Mouse (Mus musculus): ENCODE measurements around the gene Bid. TPM values are rescaled to one million over a fixed set of nuclear protein-coding genes. Genes with fewer than 3 reads are reported as not detected.

Bid gene
- polyA plus RNA-seq, 2 experiments: 16.2 to 25.6 TPM

GRCm38 (mm10) chr6:120941575-120941974 lies 24.9 kb upstream of the Bid start:
- Histone ChIP-seq H3K27ac (no peak overlapping the region), H3K36me3 (replicated peaks; ENCODE audit: control insufficient read depth, insufficient read depth, low read depth) (no peaks in the 10 kb centered on the region), H3K4me1 (replicated peaks; ENCODE audit: control insufficient read depth in 2 of 2, insufficient read depth in 2 of 2, low read length in 1 of 2) (peaks cover 0 to 5% of the 10 kb centered on the region in 2 experiments; a peak in 3 of 4 replicates), H3K9ac (replicated peaks) (no peak overlapping the region), H3K4me2 (ENCODE audit: low read depth) (no peak overlapping the region), H3K9me3 (ENCODE audit: control insufficient read depth, low read length) (no peaks in the 10 kb centered on the region), H3K4me3 (ENCODE audit: insufficient read depth in 1 of 2, low read depth in 2 of 2, low read length in 2 of 2) (no peak overlapping the region), H3K27me3 (ENCODE audit: control insufficient read depth, insufficient read depth, low read length) (no peaks in the 10 kb centered on the region)
- 88% methylated on average over 13 of the region's 13 CpGs for WGBS (ENCODE audit: insufficient replicate concordance)
- ATAC-seq (ENCODE audit: insufficient read depth) (no peak), DNase-seq (ENCODE audit: low read depth in 3 of 3, low spot score in 3 of 3) (no peak)
- TF ChIP-seq EP300 (IDR thresholded peaks at IDR 0.05; ENCODE audit: low read depth) (no peak), CTCF (IDR thresholded peaks at IDR 0.05; ENCODE audit: low read depth) (no peak)

- Histone ChIP-seq H3K27ac (no peak overlapping the region), H3K9ac (replicated peaks) (no peak overlapping the region), H3K9me3 (ENCODE audit: control insufficient read depth, low read length) (no peaks in the 10 kb centered on the region), H3K4me2 (ENCODE audit: low read depth) (no peak overlapping the region), H3K4me3 (ENCODE audit: insufficient read depth in 1 of 2, low read depth in 2 of 2, low read length in 2 of 2) (no peak overlapping the region), H3K4me1 (replicated peaks; ENCODE audit: control insufficient read depth in 2 of 2, insufficient read depth in 2 of 2, low read length in 1 of 2) (peaks cover 0 to 5% of the 10 kb centered on the region in 2 experiments; a peak in 3 of 4 replicates), H3K36me3 (replicated peaks; ENCODE audit: control insufficient read depth, insufficient read depth, low read depth) (no peaks in the 10 kb centered on the region), H3K27me3 (ENCODE audit: control insufficient read depth, insufficient read depth, low read length) (no peaks in the 10 kb centered on the region)
- ATAC-seq (ENCODE audit: insufficient read depth) (no peak), DNase-seq (ENCODE audit: low read depth in 3 of 3, low spot score in 3 of 3) (no peak)
- WGBS (ENCODE audit: insufficient replicate concordance): 85% methylated on average over 7 of the region's 7 CpGs
- TF ChIP-seq CTCF (IDR thresholded peaks at IDR 0.05; ENCODE audit: low read depth): no peak
- no peak for TF ChIP-seq EP300 (IDR thresholded peaks at IDR 0.05; ENCODE audit: low read depth)
These were observed 24.4 kb upstream of the Bid start for GRCm38 (mm10) chr6:120941084-120941481.

- no peak for ATAC-seq (ENCODE audit: insufficient read depth)
- H3K9me3 ChIP-seq (ENCODE audit: control insufficient read depth, low read length): no peaks in the 10 kb centered on the region
- WGBS (ENCODE audit: insufficient replicate concordance): 81% methylated on average over 7 of the region's 7 CpGs
These were observed 23.9 kb upstream of the Bid start for GRCm38 (mm10) chr6:120940446-120941083.

GRCm38 (mm10) chr6:120939783-120940182 lies 23.1 kb upstream of the Bid start:
- peaks cover 0 to 5% of the 10 kb centered on the region in 2 experiments; a peak in 3 of 4 replicates for H3K4me1 ChIP-seq (replicated peaks; ENCODE audit: control insufficient read depth in 2 of 2, insufficient read depth in 2 of 2, low read length in 1 of 2)
- H3K9me3 ChIP-seq (ENCODE audit: control insufficient read depth, low read length): no peaks in the 10 kb centered on the region
- H3K4me3 ChIP-seq (ENCODE audit: insufficient read depth in 1 of 2, low read depth in 2 of 2, low read length in 2 of 2): no peak overlapping the region
- no peaks in the 10 kb centered on the region for H3K27me3 ChIP-seq (ENCODE audit: control insufficient read depth, insufficient read depth, low read length)
- H3K9ac ChIP-seq (replicated peaks): no peak overlapping the region
- ATAC-seq (ENCODE audit: insufficient read depth) (no peak), DNase-seq (ENCODE audit: low read depth in 3 of 3, low spot score in 3 of 3) (no peak)
- no peaks in the 10 kb centered on the region; the same call in 1 of the 2 replicates for H3K36me3 ChIP-seq (replicated peaks; ENCODE audit: control insufficient read depth, insufficient read depth, low read depth)
- H3K27ac ChIP-seq: no peak overlapping the region
- H3K4me2 ChIP-seq (ENCODE audit: low read depth): no peak overlapping the region
- TF ChIP-seq CTCF (IDR thresholded peaks at IDR 0.05; ENCODE audit: low read depth): no peak
- no peak for TF ChIP-seq EP300 (IDR thresholded peaks at IDR 0.05; ENCODE audit: low read depth)
- WGBS (ENCODE audit: insufficient replicate concordance): 87% methylated on average over 3 of the region's 3 CpGs

More at GRCm38 (mm10) chr6:120940446-120941083, 23.9 kb upstream of the Bid start:
- Histone ChIP-seq H3K27ac (no peak overlapping the region), H3K4me1 (replicated peaks; ENCODE audit: control insufficient read depth in 2 of 2, insufficient read depth in 2 of 2, low read length in 1 of 2) (peaks cover 0 to 5% of the 10 kb centered on the region in 2 experiments; a peak in 3 of 4 replicates), H3K9ac (replicated peaks) (no peak overlapping the region), H3K27me3 (ENCODE audit: control insufficient read depth, insufficient read depth, low read length) (no peaks in the 10 kb centered on the region), H3K4me2 (ENCODE audit: low read depth) (no peak overlapping the region), H3K36me3 (replicated peaks; ENCODE audit: control insufficient read depth, insufficient read depth, low read depth) (no peaks in the 10 kb centered on the region), H3K4me3 (ENCODE audit: insufficient read depth in 1 of 2, low read depth in 2 of 2, low read length in 2 of 2) (no peak overlapping the region)
- DNase-seq (ENCODE audit: low read depth in 3 of 3, low spot score in 3 of 3): no peak
- TF ChIP-seq CTCF (IDR thresholded peaks at IDR 0.05; ENCODE audit: low read depth): no peak
- no peak for TF ChIP-seq EP300 (IDR thresholded peaks at IDR 0.05; ENCODE audit: low read depth)

GRCm38 (mm10) chr6:120938763-120939450 lies 22.3 kb upstream of the Bid start:
- Histone ChIP-seq H3K27ac (no peak overlapping the region), H3K9ac (replicated peaks) (no peak overlapping the region), H3K4me1 (replicated peaks; ENCODE audit: control insufficient read depth in 2 of 2, insufficient read depth in 2 of 2, low read length in 1 of 2) (peaks cover 0 to 4% of the 10 kb centered on the region in 2 experiments; a peak in 1 of 4 replicates), H3K4me3 (ENCODE audit: insufficient read depth in 1 of 2, low read depth in 2 of 2, low read length in 2 of 2) (no peak overlapping the region), H3K9me3 (ENCODE audit: control insufficient read depth, low read length) (no peaks in the 10 kb centered on the region), H3K27me3 (ENCODE audit: control insufficient read depth, insufficient read depth, low read length) (no peaks in the 10 kb centered on the region), H3K36me3 (replicated peaks; ENCODE audit: control insufficient read depth, insufficient read depth, low read depth) (no peaks in the 10 kb centered on the region; the same call in 1 of the 2 replicates), H3K4me2 (ENCODE audit: low read depth) (no peak overlapping the region)
- DNase-seq (ENCODE audit: low read depth in 3 of 3, low spot score in 3 of 3): no peak
- WGBS (ENCODE audit: insufficient replicate concordance): 84% methylated on average over 12 of the region's 12 CpGs
- ATAC-seq (ENCODE audit: insufficient read depth): no peak
- TF ChIP-seq CTCF (IDR thresholded peaks at IDR 0.05; ENCODE audit: low read depth) (no peak), EP300 (IDR thresholded peaks at IDR 0.05; ENCODE audit: low read depth) (no peak)

All from liver, embryonic 14.5 days (tissue).